Mouse (Mus musculus): ENCODE measurements around the gene Sugp2. TPM values are rescaled to one million over a fixed set of nuclear protein-coding genes. Genes with fewer than 3 reads are reported as not detected.
A peak's percentile ranks its signal among the peaks of the same experiment; 100 is the strongest.

The Sugp2 gene
- polyA plus RNA-seq, 1 experiment from 2014 or later: 32.5 TPM

- no peak overlapping the region for H3K9ac ChIP-seq
- peaks cover 46% of the 10 kb centered on the region for H3K36me3 ChIP-seq
- no peaks in the 10 kb centered on the region for H3K27me3 ChIP-seq
- no peak for ATAC-seq (ENCODE audit: insufficient number of reproducible peaks, low FRiP score, low TSS enrichment, low read depth)
- 94% methylated on average over 3 of the region's 3 CpGs for WGBS
- no peaks in the 10 kb centered on the region for H3K9me3 ChIP-seq (replicated peaks)
- no peak overlapping the region for H3K27ac ChIP-seq (replicated peaks)
- H3K4me1 ChIP-seq: no peaks in the 10 kb centered on the region
- H3K4me2 ChIP-seq (replicated peaks): no peak overlapping the region
- H3K4me3 ChIP-seq (replicated peaks): no peak overlapping the region
Observed at GRCm38 (mm10) chr8:70220911-70221310, 13.1 kb upstream of the Sugp2 start.

- no peak for ATAC-seq (ENCODE audit: insufficient number of reproducible peaks, low FRiP score, low TSS enrichment, low read depth)
- H3K36me3 ChIP-seq: peaks cover 47% of the 10 kb centered on the region
- no peaks in the 10 kb centered on the region for H3K4me1 ChIP-seq
- no peak overlapping the region for H3K9ac ChIP-seq
- H3K4me2 ChIP-seq (replicated peaks): no peak overlapping the region
- H3K4me3 ChIP-seq (replicated peaks): no peak overlapping the region
- no peak overlapping the region for H3K27ac ChIP-seq (replicated peaks)
- 91% methylated on average over 12 of the region's 12 CpGs for WGBS
- H3K9me3 ChIP-seq (replicated peaks): no peaks in the 10 kb centered on the region
- no peaks in the 10 kb centered on the region for H3K27me3 ChIP-seq
Observed at GRCm38 (mm10) chr8:70222041-70222440, 12.0 kb upstream of the Sugp2 start.

GRCm38 (mm10) chr8:70223341-70223740, 10.7 kb upstream of the Sugp2 start:
- H3K9ac ChIP-seq: no peak overlapping the region
- H3K4me1 ChIP-seq: no peaks in the 10 kb centered on the region
- no peak overlapping the region for H3K4me3 ChIP-seq (replicated peaks)
- H3K27ac ChIP-seq (replicated peaks): no peak overlapping the region
- no peak for ATAC-seq (ENCODE audit: insufficient number of reproducible peaks, low FRiP score, low TSS enrichment, low read depth)
- no peaks in the 10 kb centered on the region for H3K27me3 ChIP-seq
- no peaks in the 10 kb centered on the region for H3K9me3 ChIP-seq (replicated peaks)
- no peak overlapping the region for H3K4me2 ChIP-seq (replicated peaks)
- 56% methylated on average over 6 of the region's 6 CpGs for WGBS
- H3K36me3 ChIP-seq: peaks cover 55% of the 10 kb centered on the region

GRCm38 (mm10) chr8:70227997-70228396, 6.0 kb upstream of the Sugp2 start:
- no peaks in the 10 kb centered on the region for H3K27me3 ChIP-seq
- 28% methylated on average over 4 of the region's 4 CpGs for WGBS
- no peak overlapping the region for H3K4me2 ChIP-seq (replicated peaks)
- H3K9ac ChIP-seq: no peak overlapping the region
- no peak overlapping the region for H3K27ac ChIP-seq (replicated peaks)
- peaks cover under 1% of the 10 kb centered on the region for H3K4me1 ChIP-seq
- peaks cover 55% of the 10 kb centered on the region for H3K36me3 ChIP-seq
- ATAC-seq (ENCODE audit: insufficient number of reproducible peaks, low FRiP score, low TSS enrichment, low read depth): no peak
- no peaks in the 10 kb centered on the region for H3K9me3 ChIP-seq (replicated peaks)
- no peak overlapping the region for H3K4me3 ChIP-seq (replicated peaks)

- H3K27ac ChIP-seq (replicated peaks): no peak overlapping the region
- no peaks in the 10 kb centered on the region for H3K9me3 ChIP-seq (replicated peaks)
- ATAC-seq (ENCODE audit: insufficient number of reproducible peaks, low FRiP score, low TSS enrichment, low read depth): no peak
- H3K4me2 ChIP-seq (replicated peaks): no peak overlapping the region
- H3K4me1 ChIP-seq: peaks cover 14% of the 10 kb centered on the region
- H3K9ac ChIP-seq: no peak overlapping the region
- 91% methylated on average over 9 of the region's 9 CpGs for WGBS
- peaks cover 29% of the 10 kb centered on the region; the same call in 1 of the 2 replicates for H3K36me3 ChIP-seq
- H3K4me3 ChIP-seq (replicated peaks): no peak overlapping the region
- H3K27me3 ChIP-seq: no peaks in the 10 kb centered on the region
Observed at GRCm38 (mm10) chr8:70230837-70231236, 3.2 kb upstream of the Sugp2 start.

GRCm38 (mm10) chr8:70233606-70234005, 420 bp upstream of the Sugp2 start:
- Histone ChIP-seq H3K36me3 (peaks cover 41% of the 10 kb centered on the region), H3K9ac (peak overlapping the region; percentile 71), H3K4me3 (replicated peaks) (peak overlapping the region; percentile 89), H3K4me1 (peaks cover 16% of the 10 kb centered on the region), H3K4me2 (replicated peaks) (peak overlapping the region; percentile 93), H3K27ac (replicated peaks) (peak overlapping the region; percentile 97; the same call in 1 of the 2 replicates), H3K9me3 (replicated peaks) (no peaks in the 10 kb centered on the region), H3K27me3 (no peaks in the 10 kb centered on the region)
- ATAC-seq (ENCODE audit: insufficient number of reproducible peaks, low FRiP score, low TSS enrichment, low read depth): no peak
- 6% methylated on average over 13 of the region's 13 CpGs for WGBS

- ATAC-seq (ENCODE audit: insufficient number of reproducible peaks, low FRiP score, low TSS enrichment, low read depth): no peak
- H3K27ac ChIP-seq (replicated peaks): peak overlapping the region; percentile 97
- peak overlapping the region; percentile 89 for H3K4me3 ChIP-seq (replicated peaks)
- no peaks in the 10 kb centered on the region for H3K27me3 ChIP-seq
- H3K36me3 ChIP-seq: peaks cover 43% of the 10 kb centered on the region
- 0% methylated on average over 15 of the region's 15 CpGs for WGBS
- no peaks in the 10 kb centered on the region for H3K9me3 ChIP-seq (replicated peaks)
- peak overlapping the region; percentile 78 for H3K9ac ChIP-seq
- H3K4me2 ChIP-seq (replicated peaks): peak overlapping the region; percentile 93
- peaks cover 16% of the 10 kb centered on the region for H3K4me1 ChIP-seq
Observed at GRCm38 (mm10) chr8:70234781-70235128, 729 bp downstream of the Sugp2 start.

- Histone ChIP-seq H3K4me3 (replicated peaks) (no peak overlapping the region), H3K4me1 (peaks cover 16% of the 10 kb centered on the region), H3K27ac (replicated peaks) (no peak overlapping the region), H3K9ac (no peak overlapping the region), H3K27me3 (no peaks in the 10 kb centered on the region), H3K4me2 (replicated peaks) (no peak overlapping the region), H3K9me3 (replicated peaks) (no peaks in the 10 kb centered on the region), H3K36me3 (peaks cover 59% of the 10 kb centered on the region)
- no peak for ATAC-seq (ENCODE audit: insufficient number of reproducible peaks, low FRiP score, low TSS enrichment, low read depth)
- 88% methylated on average over 2 of the region's 2 CpGs for WGBS
Observed at GRCm38 (mm10) chr8:70237842-70238241, 3.8 kb downstream of the Sugp2 start.

GRCm38 (mm10) chr8:70240642-70241041, 6.6 kb downstream of the Sugp2 start:
- H3K9ac ChIP-seq: no peak overlapping the region
- H3K4me2 ChIP-seq (replicated peaks): no peak overlapping the region
- no peaks in the 10 kb centered on the region for H3K27me3 ChIP-seq
- no peaks in the 10 kb centered on the region for H3K9me3 ChIP-seq (replicated peaks)
- 74% methylated on average over 5 of the region's 5 CpGs for WGBS
- H3K27ac ChIP-seq (replicated peaks): no peak overlapping the region
- H3K36me3 ChIP-seq: peaks cover 79% of the 10 kb centered on the region
- H3K4me1 ChIP-seq: peaks cover 5% of the 10 kb centered on the region
- no peak; the same call in 1 of the 2 replicates for ATAC-seq (ENCODE audit: insufficient number of reproducible peaks, low FRiP score, low TSS enrichment, low read depth)
- H3K4me3 ChIP-seq (replicated peaks): no peak overlapping the region

GRCm38 (mm10) chr8:70246622-70247021, 12.6 kb downstream of the Sugp2 start:
- Histone ChIP-seq H3K9ac (no peak overlapping the region), H3K9me3 (replicated peaks) (no peaks in the 10 kb centered on the region), H3K27ac (replicated peaks) (no peak overlapping the region), H3K4me3 (replicated peaks) (no peak overlapping the region), H3K36me3 (peaks cover 87% of the 10 kb centered on the region), H3K27me3 (no peaks in the 10 kb centered on the region), H3K4me2 (replicated peaks) (no peak overlapping the region), H3K4me1 (no peaks in the 10 kb centered on the region)
- no peak for ATAC-seq (ENCODE audit: insufficient number of reproducible peaks, low FRiP score, low TSS enrichment, low read depth)
- WGBS: 79% methylated on average over 6 of the region's 6 CpGs

GRCm38 (mm10) chr8:70247841-70248240, 13.8 kb downstream of the Sugp2 start:
- H3K36me3 ChIP-seq: peaks cover 88% of the 10 kb centered on the region

GRCm38 (mm10) chr8:70254628-70255027, 20.6 kb downstream of the Sugp2 start:
- WGBS: 78% methylated on average over 1 of the region's 1 CpGs
- Histone ChIP-seq H3K27me3 (no peaks in the 10 kb centered on the region), H3K36me3 (peaks cover 98% of the 10 kb centered on the region), H3K4me1 (no peaks in the 10 kb centered on the region), H3K4me2 (replicated peaks) (no peak overlapping the region), H3K4me3 (replicated peaks) (no peak overlapping the region), H3K27ac (replicated peaks) (no peak overlapping the region), H3K9ac (no peak overlapping the region), H3K9me3 (replicated peaks) (no peaks in the 10 kb centered on the region)
- ATAC-seq (ENCODE audit: insufficient number of reproducible peaks, low FRiP score, low TSS enrichment, low read depth): no peak

More at GRCm38 (mm10) chr8:70247841-70248240, 13.8 kb downstream of the Sugp2 start:
- Histone ChIP-seq H3K9me3 (replicated peaks) (no peaks in the 10 kb centered on the region), H3K9ac (no peak overlapping the region), H3K27me3 (no peaks in the 10 kb centered on the region), H3K4me2 (replicated peaks) (no peak overlapping the region), H3K27ac (replicated peaks) (no peak overlapping the region), H3K4me3 (replicated peaks) (no peak overlapping the region), H3K4me1 (no peaks in the 10 kb centered on the region)
- 85% methylated on average over 3 of the region's 3 CpGs for WGBS
- no peak for ATAC-seq (ENCODE audit: insufficient number of reproducible peaks, low FRiP score, low TSS enrichment, low read depth)
